Mouse (Mus musculus) MEL (cell line): ENCODE data around the gene Vcan.

Experiments used
- CHD2 ChIP-seq: IDR thresholded peaks from 2 replicates; pipeline ENCODE4 v1.6.1; 2011; ENCODE audit warnings: low read length, improper control_type of control experiment
- CTCF ChIP-seq, 3 experiments: IDR thresholded peaks in 2 of 3; conservative IDR thresholded peaks in 1 of 3; 2 replicates each; pipeline ENCODE4 v1.5.1; 2011 to 2012; ENCODE audit warnings: low read length in 3 of 3, low read depth in 2 of 3, mild to moderate bottlenecking in 2 of 3, improper control_type of control experiment in 1 of 3, inconsistent platforms in 1 of 3, mixed read lengths in 1 of 3, moderate library complexity in 1 of 3; ENCODE audit not compliant: control insufficient read depth in 1 of 3, insufficient read depth in 1 of 3, poor library complexity in 1 of 3, severe bottlenecking in 1 of 3
- SIN3A ChIP-seq: IDR thresholded peaks from 2 replicates; pipeline ENCODE4 v1.6.1; 2012; ENCODE audit warnings: low read length, improper control_type of control experiment, inconsistent platforms

GRCm38 (mm10) chr13:89683490-89683889, 58.8 kb downstream of the Vcan start:
- TF ChIP-seq CTCF (IDR thresholded peaks at IDR 0.05 in 2 of 3, conservative IDR thresholded peaks at IDR 0.05 in 1 of 3; ENCODE audit: control insufficient read depth in 1 of 3, insufficient read depth in 1 of 3, low read depth in 2 of 3, low read length in 3 of 3, poor library complexity in 1 of 3, severe bottlenecking in 1 of 3) (no peak), SIN3A (no peak), CHD2 (no peak)
